Mouse (Mus musculus) liver, adult 2 months (tissue): ENCODE data around the gene Tcf20.

Experiments
- CTCF ChIP-seq: fragments of 200-500 bp; IDR thresholded peaks from 2 replicates; pipeline ENCODE4 v1.5.1; 2011; ENCODE audit warnings: low read depth, low read length, control low read depth
- POLR2A ChIP-seq: fragments of 200-500 bp; IDR thresholded peaks from 2 replicates; pipeline ENCODE4 v1.6.1; 2011; ENCODE audit warnings: low read length, control low read depth; ENCODE audit not compliant: insufficient read depth; ENCODE audit errors: extremely low read depth

DNA sequence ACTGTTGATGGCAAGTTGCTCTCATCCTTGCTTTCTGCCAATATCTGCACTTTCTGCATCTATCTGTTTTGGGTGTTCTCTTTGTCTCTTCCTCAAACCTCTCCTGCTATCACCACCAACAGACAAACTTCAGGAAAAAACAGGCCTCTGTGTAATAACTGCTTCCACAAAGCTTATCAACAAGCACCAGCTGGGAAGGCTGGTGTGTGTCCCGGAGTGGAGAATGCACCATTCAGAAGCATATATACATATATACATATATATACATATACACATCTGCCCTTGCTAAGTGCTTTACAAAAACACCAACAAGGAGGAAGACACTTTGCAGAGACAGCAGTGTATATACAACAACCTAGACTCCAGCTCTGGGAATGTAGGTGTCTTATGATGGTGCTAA is 177.1 kb downstream of the Tcf20 start:
- TF ChIP-seq POLR2A (no peak), CTCF (no peak)
